Mouse (Mus musculus) heart, postnatal 4 days (tissue): ENCODE measurements around the gene Rcor3. TPM values are rescaled to one million over a fixed set of nuclear protein-coding genes. Genes with fewer than 3 reads are reported as not detected.
A peak's percentile ranks its signal among the peaks of the same experiment; 100 is the strongest.

Experiments
- DNase-seq: peaks from one replicate; pipeline ENCODE4 v3.0.0; 2021
- total RNA-seq, 2 experiments: library from RNA; stranded (reverse); gene quantifications; 2 replicates each; pipeline ENCODE4 v1.2.3; 2021

Rcor3 gene
- 10 to 100 TPM; 43.7 to 48.1 TPM for total RNA-seq

DNA sequence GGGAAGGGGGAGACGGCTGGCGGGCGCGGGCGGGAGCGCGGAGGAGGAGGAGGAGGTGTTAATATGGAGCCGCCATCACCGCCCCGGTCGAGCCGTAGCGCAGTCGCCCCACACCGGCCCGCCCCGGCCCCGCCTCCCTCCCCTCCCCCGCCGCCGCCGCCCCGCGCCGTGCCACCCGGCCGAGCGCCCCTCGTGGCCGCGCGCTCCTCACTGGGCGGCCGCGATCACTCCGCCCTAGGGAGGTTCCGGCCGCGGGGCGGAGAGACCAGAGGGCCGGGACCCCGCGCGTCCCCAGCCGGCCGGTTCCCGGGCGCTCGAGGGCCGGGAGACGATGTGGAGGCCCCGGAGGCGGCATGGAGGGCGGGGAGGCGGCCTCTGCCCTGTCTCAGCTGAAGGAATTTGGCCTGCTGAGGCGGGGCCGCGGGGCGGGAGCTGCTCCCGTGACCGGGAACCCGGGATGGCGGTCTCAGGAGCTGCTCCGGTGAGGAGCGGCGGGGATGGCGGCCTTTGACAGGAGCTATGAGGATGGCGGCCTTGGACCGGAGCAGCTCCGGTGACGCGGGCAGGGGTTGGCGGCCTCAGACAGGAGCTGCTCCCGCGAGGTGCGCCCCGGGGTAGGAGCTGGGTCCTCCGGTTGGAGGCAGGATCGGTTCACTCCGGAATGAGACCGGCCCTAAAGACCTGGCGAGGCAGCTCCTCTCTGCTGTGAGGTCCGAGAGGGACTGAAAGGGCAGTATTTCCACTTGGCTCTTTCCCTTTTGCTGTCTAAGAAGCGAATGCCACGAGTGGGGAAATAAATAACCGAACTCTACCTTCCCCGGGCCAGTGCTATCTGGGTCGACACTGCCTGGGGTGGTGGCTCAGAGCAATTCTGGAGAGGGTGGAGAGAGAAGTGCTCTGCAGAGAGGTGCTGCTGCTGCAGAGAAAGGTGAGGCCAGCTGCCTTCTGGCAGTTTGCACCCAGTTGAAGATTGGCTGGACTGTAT is at the start of gene Rcor3:
Rcor3 (minus strand) TSS at position 137 of the 985 bp plus-strand sequence.
- DNase-seq: peak; percentile 84

DNA sequence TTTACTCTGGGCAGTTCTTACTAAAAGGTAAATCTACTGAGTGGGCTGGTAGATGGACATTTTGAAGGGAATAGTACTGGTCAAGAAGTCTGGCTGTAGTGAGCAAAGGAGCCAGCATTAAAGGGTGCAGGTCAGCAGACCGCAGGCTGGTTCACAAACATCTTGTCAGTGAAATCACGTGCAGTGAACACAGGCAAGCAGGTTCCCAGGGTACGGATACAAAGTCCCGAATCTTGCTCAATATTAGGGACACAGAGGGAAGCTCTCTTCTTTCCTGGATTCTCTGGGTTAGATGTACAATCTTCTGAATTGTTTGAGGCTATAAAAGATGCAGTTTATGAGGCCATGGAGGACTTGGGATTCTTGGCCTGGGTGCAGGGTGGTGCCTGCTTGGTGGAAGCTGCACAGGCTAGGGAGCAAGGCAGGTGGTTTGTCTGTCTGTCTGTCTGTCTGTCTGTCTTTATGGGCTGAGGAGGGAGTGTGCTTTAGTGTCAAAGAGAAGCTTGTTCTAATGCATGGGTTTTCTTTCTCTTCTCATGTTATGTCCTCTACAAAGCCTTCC is 43.9 kb upstream of the Rcor3 start:
- no peak for DNase-seq

- no peak for DNase-seq
Measured at GRCm38 (mm10) chr1:192179877-192180276, 42.0 kb upstream of the Rcor3 start.

DNA sequence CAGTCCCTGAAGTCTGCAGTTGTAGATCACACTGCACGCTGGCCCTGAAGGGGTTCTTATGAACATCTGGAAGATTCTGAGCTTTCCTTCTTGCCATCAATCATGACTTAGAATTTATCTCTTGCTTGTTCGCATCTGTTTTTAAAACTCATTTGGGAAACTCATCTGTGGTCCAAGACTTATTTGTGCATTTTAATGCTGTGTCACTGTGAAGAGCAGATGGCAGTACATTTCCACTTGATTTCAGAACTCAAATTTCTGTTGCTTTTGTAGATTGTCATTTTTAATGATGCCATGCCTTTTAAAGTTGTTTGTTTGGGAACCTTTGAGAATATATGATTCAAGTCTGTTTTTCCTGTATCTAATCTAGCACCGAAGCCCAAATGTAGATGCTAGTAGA is 33.6 kb upstream of the Rcor3 start:
- DNase-seq: no peak

DNA sequence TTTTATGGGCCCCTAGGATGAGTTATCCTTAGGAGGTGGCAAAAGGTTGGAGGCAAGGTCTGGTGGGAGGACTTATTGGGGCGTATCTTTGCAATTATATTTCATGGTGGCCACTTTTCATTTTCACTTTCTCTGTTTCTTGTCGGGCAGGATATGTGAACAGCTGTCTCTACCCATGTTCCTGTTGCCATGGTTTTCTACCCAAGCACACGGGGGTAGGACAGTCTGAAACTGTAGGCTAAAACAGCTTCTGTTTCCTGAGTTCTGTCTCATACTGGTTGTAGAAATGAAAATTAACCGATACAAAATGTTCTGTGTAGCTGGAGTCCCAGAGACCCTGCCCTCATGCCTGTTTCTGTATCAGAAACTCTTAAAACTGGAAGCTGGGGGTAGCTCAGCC is 13.3 kb upstream of the Rcor3 start:
- DNase-seq: no peak

DNA sequence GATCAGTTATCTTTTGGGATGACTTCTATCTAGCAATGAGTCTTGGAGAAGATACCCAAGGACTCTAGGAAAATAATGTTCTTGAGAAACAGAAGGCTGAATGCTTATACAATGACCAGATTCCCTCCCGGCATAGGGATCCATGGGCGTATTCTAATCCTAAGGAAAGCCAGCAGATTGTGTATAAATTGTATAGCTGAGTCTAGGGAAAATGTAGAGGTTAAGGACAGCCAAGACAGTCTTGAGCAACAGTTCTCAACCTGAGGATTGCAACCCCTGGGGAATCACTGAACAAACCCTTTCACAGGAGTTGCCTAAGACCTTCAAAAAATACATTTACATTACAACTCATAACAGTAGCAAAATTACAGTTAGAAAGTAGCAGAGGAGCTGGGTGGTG is 2.5 kb upstream of the Rcor3 start:
- DNase-seq: no peak

GRCm38 (mm10) chr1:192137291-192137925 is 454 bp downstream of the Rcor3 start:
- DNase-seq: no peak

DNA sequence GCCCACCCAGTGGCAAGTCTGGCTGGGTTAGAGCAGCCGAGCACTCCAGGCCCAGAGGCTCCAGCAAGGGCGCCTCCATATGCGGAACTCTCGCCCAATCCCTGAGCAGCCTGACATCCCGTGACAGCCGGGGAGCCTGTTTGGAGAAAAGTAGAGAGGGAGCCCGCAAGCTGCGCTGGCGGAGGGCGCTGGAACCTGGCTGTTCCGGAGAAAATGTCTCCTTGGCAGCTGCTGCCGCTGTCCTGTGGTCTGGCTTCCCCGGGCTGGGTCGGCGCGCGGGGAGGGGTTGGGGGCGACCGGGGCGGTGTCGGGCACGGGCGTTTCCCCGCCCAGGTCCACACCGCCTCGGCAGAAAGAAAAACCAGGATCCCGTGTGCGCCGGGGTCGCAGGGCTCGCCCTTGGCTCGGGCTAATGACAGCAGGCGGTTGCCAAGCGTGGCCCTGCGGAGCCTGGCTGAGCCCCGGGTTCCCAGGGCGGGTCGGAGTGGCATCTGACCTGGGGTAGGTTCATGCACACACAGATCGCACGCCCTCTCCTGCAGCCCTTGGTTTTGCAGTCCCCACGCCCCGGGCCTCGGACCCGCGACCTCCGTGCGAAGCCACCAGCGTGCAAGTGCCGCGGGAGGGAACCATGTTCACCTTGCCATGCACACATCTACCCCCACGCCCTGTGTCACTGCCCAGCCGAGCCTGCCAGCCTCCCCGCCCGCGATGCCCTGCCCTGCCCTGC is 1.1 kb downstream of the Rcor3 start:
- peak; percentile 85 for DNase-seq

- DNase-seq: no peak
Measured at GRCm38 (mm10) chr1:192130202-192130601, 7.7 kb downstream of the Rcor3 start.

- no peak for DNase-seq
Measured at GRCm38 (mm10) chr1:192128343-192128742, 9.5 kb downstream of the Rcor3 start.

DNA sequence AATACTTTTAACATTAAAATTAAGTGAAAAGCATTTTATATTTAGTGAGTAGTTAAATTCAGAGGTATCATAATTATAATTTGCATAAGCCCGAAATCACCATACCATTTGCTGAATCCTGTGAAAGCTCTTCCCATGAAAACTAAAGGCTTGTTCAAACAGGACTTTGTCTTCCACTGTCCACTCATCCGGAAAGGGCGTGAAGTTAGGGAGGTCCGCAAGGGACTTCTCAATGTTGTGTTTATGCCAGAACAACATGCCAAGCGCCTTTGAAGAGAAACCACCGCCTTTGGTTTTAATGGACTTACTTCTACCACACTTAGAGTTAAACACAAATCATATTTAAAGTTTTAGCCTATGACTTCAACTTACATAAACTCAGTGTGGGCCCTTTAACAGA is 12.1 kb downstream of the Rcor3 start:
- no peak for DNase-seq

GRCm38 (mm10) chr1:192116262-192116661 is 21.6 kb downstream of the Rcor3 start:
- DNase-seq: no peak

DNA sequence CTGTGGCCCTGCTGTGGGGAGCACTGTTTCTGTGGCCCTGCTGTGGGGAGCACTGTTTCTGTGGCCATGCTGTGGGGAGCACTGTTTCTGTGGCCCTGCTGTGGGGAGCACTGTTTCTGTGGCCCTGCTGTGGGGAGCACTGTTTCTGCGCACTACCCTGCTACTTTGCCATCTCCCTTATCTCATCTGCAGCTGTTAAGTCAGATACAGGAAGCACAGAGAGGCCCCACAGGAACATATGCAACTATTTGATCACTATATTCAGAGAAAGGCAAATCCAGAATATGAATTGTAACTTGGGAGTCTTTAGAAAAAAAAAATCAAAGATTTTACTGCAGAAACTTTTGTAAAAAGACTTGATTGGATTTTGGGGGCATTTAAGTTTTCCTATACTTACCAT is 22.5 kb downstream of the Rcor3 start:
- no peak for DNase-seq

DNA sequence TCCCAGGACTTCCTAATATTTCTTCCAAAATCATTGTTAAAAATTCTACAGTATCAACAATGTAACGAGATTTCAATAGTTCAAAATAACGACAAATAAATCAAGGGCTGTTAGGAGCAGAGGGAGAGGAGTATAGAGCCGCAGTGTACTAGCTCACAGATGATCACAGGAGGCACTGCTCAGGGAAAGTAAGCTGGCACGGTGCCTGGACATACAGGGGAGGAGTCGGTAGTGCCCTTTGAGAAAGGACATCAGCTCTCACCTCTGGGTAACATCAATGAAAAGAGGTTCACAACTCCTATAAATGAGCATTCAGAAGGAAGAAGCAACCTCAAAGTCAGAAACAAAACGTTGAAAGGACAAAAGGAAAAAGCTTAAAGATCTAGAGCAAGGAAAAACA is 28.7 kb downstream of the Rcor3 start:
- peak; percentile 84 for DNase-seq

DNA sequence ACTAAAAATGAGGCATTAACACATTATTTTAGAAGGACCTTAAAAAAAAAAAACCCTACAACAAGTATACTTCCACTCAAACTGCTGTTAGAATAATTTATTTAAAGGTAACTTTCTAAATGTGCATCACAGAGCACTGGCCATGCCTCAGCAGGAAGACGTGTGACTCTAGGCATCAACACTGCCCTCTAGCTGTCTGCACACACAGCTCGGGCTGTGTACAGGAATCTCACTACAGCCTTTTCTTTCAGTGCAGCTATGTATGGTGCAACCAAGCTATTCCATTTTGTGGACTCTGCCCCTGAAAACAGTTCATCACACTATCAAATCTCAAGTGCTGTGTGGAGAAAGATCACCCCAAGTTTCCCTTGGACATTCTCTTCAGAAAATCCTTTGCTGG is 30.5 kb downstream of the Rcor3 start:
- peak; percentile 30 for DNase-seq

DNA sequence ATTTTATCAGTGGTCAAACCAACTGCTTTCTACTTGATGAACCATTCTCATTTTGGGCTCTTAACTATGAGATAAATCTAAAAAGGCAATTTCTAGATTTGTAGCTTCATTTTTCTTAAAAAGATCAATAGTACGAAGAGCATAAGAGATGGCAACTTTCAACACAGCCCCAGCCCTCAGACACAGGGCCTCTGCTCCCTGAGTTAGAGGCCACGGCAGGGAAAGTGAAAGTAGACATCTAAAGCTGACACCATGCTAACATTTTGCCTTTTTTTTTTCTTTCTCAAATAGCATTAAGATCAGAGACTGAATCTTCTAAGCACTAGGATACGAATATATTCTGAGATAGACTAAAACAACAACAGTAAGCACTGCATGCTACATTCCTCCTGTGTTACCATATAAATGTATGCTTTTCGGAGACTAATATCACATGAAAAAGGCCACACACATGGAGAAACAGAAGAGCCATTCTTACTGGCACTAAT is 31.9 kb downstream of the Rcor3 start:
- peak; percentile 1 for DNase-seq

DNA sequence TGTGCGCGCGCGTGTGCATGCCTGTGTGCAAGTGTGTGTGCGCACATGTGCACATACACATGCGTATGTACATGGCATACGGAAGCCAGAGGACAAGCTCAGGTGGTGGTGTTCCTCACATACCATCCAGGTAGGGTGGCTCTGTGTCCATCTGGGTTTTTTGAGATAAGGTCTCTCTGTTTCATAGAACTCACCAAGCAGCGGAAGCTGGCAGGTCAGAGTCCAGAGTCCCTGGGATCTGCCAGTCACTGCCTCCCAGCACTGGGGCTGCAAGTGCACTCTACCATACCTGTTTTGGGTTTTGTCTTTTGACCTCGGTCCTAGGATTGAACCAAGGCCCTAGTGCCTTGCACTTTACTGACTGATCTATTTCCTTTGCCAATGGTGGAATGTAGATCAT is 33.8 kb downstream of the Rcor3 start:
- DNase-seq: no peak

DNA sequence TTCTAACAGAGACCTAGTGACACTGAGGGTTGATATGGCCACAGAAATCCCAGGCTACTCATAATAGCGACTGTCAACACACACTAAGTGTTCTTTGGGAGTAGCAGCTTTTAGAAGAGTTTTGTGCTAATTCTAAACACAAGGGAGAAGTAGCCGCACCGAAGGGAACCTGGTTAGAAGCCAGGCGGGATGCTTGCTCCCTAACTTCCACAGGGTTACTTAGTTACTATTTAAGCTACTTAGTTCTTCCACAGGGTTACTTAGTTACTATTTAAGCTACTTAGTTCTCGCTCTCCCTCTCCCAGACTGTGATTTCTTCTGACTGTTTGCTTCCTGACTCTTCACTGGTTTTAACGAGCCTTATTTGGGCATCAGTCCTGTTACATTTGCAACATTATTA is 34.7 kb downstream of the Rcor3 start:
- no peak for DNase-seq

DNA sequence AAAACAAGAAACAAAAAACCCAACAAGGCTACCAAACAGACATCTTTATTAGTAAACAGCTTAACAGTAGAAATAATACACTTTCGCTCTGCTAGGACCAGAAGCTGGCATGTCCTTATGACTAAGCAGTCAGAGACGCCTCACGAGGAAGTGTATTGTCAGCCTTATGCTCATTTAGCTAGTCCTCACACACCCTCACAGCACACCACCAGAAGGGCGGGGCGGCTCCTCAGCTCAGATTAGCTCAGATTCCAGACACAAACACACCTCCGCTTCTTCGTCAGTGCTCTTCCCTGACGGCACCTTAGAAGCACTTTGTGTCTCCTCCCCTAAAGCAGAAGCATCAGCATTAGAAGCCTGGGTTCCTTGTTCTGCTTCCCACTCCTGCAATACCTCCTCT is 36.5 kb downstream of the Rcor3 start:
- no peak for DNase-seq

GRCm38 (mm10) chr1:192100742-192101141 is 37.1 kb downstream of the Rcor3 start:
- DNase-seq: no peak

DNA sequence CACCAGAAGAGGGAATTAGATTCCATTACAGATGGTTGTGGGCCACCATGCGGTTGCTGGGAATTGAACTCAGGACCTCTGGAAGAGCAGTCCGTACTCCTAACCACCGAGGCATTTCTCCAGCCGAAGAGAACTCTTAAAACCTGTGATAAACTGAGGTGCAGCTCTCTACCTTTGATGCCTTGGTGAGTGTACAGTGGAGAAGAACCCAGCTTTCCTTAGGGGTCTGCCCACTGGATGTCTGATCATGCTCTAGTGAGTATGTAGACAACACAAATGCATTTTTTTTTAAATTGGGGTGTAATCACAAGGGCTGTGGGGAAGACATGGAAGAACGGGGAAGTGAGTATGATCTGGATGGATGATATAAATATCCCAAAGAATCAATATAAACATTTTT is 42.2 kb downstream of the Rcor3 start:
- no peak for DNase-seq

DNA sequence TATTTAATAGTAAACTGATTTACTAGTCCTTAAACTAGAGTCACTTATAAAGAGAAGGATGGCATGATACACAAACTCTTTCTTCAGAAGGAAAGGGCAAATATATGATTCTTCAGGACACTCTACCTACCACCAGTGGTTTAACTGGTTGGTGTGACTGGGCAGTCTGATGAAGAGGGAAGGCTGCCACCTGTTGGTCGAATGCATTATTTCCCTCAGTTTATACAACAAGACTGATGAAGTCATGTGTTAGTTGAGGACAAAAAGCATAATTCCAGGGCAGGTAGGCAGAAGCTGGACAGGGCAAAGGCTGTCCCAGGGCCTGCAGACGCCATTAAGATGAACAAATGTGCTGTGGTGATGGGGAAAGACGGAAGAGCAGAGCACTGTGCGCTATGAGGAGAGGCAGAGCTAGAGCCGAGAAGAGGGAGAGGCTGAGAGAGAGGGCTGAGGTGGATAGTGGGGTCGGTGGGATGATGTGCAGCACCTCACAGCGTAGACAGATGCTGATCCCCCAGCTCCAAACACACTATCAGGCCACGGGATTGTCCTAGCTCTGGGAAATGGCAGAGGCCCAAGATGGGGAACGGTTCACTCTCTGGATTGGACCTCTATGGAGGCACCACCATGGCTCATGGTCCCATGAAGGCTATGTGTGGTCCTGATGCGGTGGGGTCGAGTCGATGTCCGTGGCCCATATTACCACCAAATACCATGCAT is 43.3 kb downstream of the Rcor3 start:
- DNase-seq: peak; percentile 80
